Mouse (Mus musculus): ENCODE measurements around the gene Dnaic2. TPM values are rescaled to one million over a fixed set of nuclear protein-coding genes. Genes with fewer than 3 reads are reported as not detected.

Dnaic2 gene
- polyA plus RNA-seq, 1 experiment from 2014 or later: 0.29 TPM

DNA sequence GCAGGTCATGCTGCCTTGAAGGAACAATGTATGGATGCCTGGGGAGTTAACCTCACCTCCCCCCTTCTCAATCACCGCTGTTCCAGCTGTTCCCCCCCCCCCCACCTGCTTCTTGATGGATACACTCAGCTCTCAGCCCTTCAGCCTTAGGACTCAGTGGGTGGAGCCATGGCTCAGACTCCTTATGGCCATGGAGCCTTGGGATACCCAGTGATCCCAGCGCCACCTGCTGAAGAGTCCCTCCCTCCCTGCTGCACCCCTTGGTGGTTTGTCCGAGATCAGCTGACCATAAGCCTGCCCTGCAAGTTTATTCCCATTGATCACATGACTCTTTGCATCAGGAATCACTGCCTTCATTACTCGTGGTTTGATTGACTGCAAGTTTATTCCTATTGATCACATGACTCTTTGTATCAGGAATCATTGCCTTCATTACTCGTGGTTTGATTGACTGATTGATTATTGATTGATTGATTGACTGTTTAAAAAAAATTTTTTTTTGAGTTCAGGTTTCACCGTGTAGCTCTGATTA is 2.7 kb downstream of the Dnaic2 start:
- Histone ChIP-seq H3K4me3 (replicated peaks) (no peak overlapping the region), H3K4me2 (replicated peaks) (no peak overlapping the region), H3K4me1 (replicated peaks) (peaks cover 14% of the 10 kb centered on the region), H3K9ac (no peak overlapping the region), H3K27ac (no peak overlapping the region), H3K9me3 (no peaks in the 10 kb centered on the region), H3K36me3 (no peaks in the 10 kb centered on the region), H3K27me3 (replicated peaks) (no peaks in the 10 kb centered on the region)
- no peak for ATAC-seq
- 42% methylated on average over 6 of the region's 6 CpGs for WGBS

DNA sequence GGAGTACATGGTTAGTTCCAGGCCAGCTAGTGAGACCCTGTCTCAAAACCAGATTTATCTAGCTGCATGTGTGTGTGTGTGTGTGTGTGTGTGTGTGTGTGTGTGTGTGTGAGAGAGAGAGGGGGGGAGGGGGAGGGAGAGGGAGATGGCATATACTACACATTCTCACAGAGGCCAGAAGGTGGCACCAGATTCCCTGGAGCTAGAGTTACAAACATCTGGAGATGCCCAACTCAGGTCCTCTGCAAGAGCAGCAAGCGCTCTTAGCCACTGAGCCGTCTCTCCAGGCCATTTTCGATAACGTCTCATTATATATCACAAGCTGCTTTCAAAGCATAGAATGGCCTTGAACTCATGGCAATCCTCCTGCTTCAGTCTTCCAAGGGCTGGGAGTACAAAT is 4.5 kb downstream of the Dnaic2 start:
- Histone ChIP-seq H3K27ac (no peak overlapping the region), H3K36me3 (no peaks in the 10 kb centered on the region), H3K9me3 (no peaks in the 10 kb centered on the region), H3K9ac (no peak overlapping the region), H3K4me2 (replicated peaks) (no peak overlapping the region), H3K27me3 (replicated peaks) (no peaks in the 10 kb centered on the region), H3K4me3 (replicated peaks) (no peak overlapping the region), H3K4me1 (replicated peaks) (peaks cover 10% of the 10 kb centered on the region)
- 74% methylated on average over 4 of the region's 4 CpGs for WGBS
- ATAC-seq: no peak

DNA sequence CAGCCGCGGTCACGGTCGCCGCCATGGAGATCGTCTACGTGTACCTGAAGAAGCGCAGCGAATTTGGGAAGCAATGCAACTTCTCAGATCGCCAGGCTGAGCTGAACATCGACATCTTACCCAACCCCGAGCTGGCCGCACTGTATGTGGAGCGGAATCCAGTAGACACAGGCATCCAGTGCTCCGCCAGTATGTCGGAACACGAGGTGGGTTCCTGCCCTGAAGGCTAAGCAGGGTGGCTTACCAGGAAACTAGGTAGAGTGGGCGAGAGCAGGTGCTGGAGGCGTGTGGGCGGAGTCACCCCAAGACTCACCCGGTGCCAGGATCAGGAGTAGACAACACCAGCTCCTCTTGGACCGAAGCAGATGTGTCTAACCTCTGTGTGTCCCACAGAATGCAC is 5.7 kb downstream of the Dnaic2 start:
- Histone ChIP-seq H3K4me2 (replicated peaks) (no peak overlapping the region), H3K27ac (no peak overlapping the region), H3K9ac (no peak overlapping the region), H3K4me3 (replicated peaks) (no peak overlapping the region), H3K36me3 (no peaks in the 10 kb centered on the region), H3K27me3 (replicated peaks) (no peaks in the 10 kb centered on the region), H3K9me3 (no peaks in the 10 kb centered on the region), H3K4me1 (replicated peaks) (0 out of 2 replicates have a peak, but pooled peaks cover 2% of the 10 kb centered on the region)
- ATAC-seq: no peak
- 70% methylated on average over 22 of the region's 22 CpGs for WGBS

DNA sequence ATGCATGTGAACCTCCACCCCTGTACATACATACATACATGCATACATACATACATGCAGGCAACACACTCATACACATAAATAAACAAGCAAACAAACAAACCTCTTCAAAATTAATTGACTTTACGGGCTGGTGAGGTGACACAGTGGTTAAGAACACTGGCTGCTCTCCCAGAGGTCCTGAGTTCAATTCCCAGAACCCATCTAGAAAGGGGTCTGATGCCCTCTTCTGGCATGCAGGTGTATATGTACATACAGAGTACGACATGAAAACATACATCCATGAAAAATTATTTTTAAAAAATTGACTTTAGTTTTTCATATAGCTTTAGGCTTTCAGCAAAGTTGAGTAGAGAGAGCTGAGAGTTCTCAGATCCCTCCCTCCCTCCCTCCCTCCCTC is 8.9 kb downstream of the Dnaic2 start:
- no peaks in the 10 kb centered on the region for H3K9me3 ChIP-seq
- no peak overlapping the region for H3K27ac ChIP-seq
- no peaks in the 10 kb centered on the region for H3K36me3 ChIP-seq
- no peak overlapping the region for H3K9ac ChIP-seq
- no peak for ATAC-seq
- H3K4me2 ChIP-seq (replicated peaks): no peak overlapping the region
- WGBS: 85% methylated on average over 2 of the region's 2 CpGs
- H3K4me1 ChIP-seq (replicated peaks): 0 out of 2 replicates have a peak, but pooled peaks cover 2% of the 10 kb centered on the region
- no peak overlapping the region for H3K4me3 ChIP-seq (replicated peaks)
- H3K27me3 ChIP-seq (replicated peaks): no peaks in the 10 kb centered on the region

DNA sequence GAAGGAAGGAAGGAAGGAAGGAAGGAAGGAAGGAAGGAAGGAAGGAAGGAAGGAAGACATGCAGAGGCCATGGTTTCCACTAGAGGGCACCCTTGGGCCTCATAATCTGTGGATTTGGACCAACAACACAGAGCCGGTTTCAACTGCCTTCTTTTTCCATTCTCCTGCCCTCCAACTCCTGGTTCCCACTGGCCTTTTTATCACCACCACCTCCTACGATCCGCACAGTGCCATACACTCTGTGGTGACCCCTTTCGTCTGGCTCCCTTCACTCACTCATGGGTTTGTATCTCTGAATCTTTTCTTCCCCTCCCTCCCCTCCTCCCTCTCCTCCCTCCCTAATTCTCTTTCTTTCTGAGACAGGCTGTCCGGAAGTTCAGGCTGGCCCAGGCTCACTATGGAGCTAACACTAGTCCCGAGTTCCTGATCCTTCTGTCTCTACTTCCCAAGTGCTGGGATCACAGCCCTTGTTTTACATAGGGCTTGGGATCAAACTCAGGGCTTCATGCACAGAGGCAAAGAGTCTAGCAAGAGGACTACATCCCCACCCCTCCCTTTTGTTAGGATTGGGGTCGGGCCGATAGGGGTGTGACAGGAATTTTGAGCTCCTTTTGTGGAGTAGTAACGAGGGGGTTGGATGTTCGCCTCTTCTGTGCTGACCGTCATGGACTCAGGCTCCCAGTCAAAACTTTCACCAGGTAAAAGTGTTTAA is 9.9 kb downstream of the Dnaic2 start:
- H3K4me1 ChIP-seq (replicated peaks): 0 out of 2 replicates have a peak, but pooled peaks cover 2% of the 10 kb centered on the region
- H3K9me3 ChIP-seq: no peaks in the 10 kb centered on the region
- no peak for ATAC-seq
- no peaks in the 10 kb centered on the region for H3K27me3 ChIP-seq (replicated peaks)
- H3K4me3 ChIP-seq (replicated peaks): no peak overlapping the region
- WGBS: 38% methylated on average over 11 of the region's 11 CpGs
- no peak overlapping the region for H3K4me2 ChIP-seq (replicated peaks)
- no peaks in the 10 kb centered on the region for H3K36me3 ChIP-seq
- H3K27ac ChIP-seq: no peak overlapping the region
- H3K9ac ChIP-seq: no peak overlapping the region

DNA sequence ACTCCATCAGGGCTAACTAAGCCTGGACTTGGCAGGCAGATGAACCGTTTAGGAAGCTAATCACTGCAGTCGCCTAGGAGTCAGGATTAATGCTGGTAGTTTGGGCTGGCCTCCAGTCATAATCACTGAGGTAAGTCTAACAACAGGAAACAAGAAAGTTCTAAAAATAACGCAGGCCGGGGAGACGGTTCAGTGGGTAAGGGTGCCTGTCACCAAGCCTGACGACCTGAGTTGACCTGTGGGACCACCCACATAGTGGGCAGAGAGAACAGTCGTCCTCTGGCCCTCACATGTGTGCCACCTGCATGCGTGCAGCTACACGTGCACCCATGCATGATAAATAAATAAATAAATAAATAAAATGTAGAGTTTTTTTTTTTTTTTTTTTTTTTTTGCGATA is 13.4 kb downstream of the Dnaic2 start:
- 0 out of 2 replicates have a peak, but pooled peaks cover 2% of the 10 kb centered on the region for H3K4me1 ChIP-seq (replicated peaks)
- no peak overlapping the region for H3K4me2 ChIP-seq (replicated peaks)
- H3K36me3 ChIP-seq: no peaks in the 10 kb centered on the region
- WGBS: 50% methylated on average over 10 of the region's 10 CpGs
- no peak for ATAC-seq
- H3K27ac ChIP-seq: no peak overlapping the region
- H3K9ac ChIP-seq: no peak overlapping the region
- no peak overlapping the region for H3K4me3 ChIP-seq (replicated peaks)
- H3K9me3 ChIP-seq: no peaks in the 10 kb centered on the region
- H3K27me3 ChIP-seq (replicated peaks): no peaks in the 10 kb centered on the region

DNA sequence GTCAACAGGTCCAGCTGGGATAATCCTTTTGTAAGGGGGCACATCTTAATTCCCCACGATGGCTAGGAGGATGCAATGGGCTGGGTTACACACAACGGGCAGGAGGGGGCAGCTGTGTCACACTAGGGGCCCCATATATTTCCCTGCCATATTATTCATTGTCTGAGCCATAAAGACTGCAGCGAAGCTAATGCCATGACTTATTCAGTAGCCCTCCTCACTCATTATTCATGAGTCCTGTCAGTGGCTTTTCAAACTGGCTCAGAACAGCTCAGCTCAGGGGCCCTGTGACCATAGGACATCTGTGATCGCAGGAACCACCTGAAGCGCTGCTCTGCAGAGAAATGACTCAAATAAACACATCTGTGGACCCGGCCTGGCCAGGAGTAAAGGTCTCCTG is 14.2 kb downstream of the Dnaic2 start:
- no peak for ATAC-seq
- no peaks in the 10 kb centered on the region for H3K9me3 ChIP-seq
- H3K9ac ChIP-seq: no peak overlapping the region
- H3K27me3 ChIP-seq (replicated peaks): no peaks in the 10 kb centered on the region
- H3K36me3 ChIP-seq: no peaks in the 10 kb centered on the region
- 45% methylated on average over 6 of the region's 6 CpGs for WGBS
- 0 out of 2 replicates have a peak, but pooled peaks cover 2% of the 10 kb centered on the region for H3K4me1 ChIP-seq (replicated peaks)
- no peak overlapping the region for H3K27ac ChIP-seq
- no peak overlapping the region for H3K4me2 ChIP-seq (replicated peaks)
- H3K4me3 ChIP-seq (replicated peaks): no peak overlapping the region

DNA sequence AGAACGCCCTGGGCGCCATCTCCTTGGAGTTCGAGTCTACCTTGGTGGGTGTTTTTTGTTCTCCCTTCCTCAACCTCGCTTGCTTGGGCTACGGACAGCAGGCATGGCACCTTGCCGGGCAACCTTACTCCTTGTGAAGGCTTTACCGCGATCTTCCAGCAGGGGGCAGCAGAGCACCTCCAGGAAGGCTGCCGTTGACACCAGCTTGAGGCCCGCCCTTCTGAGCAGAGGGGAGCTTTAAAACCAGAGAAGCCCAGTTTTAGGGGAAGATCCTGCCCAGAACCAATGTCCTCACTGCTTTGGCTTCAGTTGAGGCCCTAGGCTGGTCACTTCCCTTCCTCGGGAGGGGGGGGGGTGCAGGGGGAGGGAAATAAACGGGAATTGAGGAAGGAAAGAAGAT is 17.9 kb downstream of the Dnaic2 start:
- ATAC-seq: peak; percentile 76
- 2% methylated on average over 12 of the region's 12 CpGs for WGBS
- H3K9ac ChIP-seq: no peak overlapping the region
- no peak overlapping the region for H3K4me3 ChIP-seq (replicated peaks)
- H3K4me1 ChIP-seq (replicated peaks): no peaks in the 10 kb centered on the region
- H3K27me3 ChIP-seq (replicated peaks): no peaks in the 10 kb centered on the region
- H3K27ac ChIP-seq: no peak overlapping the region
- no peaks in the 10 kb centered on the region for H3K9me3 ChIP-seq
- H3K4me2 ChIP-seq (replicated peaks): peak overlapping the region; percentile 54
- no peaks in the 10 kb centered on the region for H3K36me3 ChIP-seq

DNA sequence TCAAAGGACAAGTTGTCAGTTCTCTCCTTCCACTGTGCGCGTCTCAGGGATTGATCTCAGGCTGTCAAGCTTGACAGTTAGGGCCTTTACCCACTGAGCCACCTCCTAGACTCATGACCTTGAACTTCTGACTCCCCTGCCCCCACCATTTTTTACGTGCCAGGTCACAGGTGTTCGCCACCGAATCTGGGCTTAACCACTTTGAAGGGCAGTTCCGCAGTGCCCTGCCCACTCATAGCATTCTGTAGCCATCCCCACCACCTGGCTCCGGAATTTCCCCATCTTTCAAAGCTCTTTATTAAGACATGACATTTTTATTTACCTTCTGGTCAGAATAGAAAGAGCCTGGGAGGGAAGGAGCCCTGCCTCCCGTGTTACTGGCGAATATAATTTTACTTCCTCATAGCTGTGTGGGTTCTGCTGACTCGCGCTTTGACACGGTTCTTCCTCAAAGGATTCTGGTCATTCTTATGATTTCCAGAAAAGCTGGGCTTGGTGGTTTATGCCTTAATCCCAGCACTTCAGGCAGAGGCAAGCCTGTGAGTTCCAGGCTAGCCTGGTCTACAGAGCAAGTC is 20.4 kb downstream of the Dnaic2 start:
- WGBS: 53% methylated on average over 12 of the region's 12 CpGs
- ATAC-seq: peak; percentile 64
- H3K9me3 ChIP-seq: no peaks in the 10 kb centered on the region
- H3K27ac ChIP-seq: no peak overlapping the region
- no peaks in the 10 kb centered on the region for H3K27me3 ChIP-seq (replicated peaks)
- no peaks in the 10 kb centered on the region for H3K36me3 ChIP-seq
- H3K4me2 ChIP-seq (replicated peaks): no peak overlapping the region
- H3K4me1 ChIP-seq (replicated peaks): no peaks in the 10 kb centered on the region
- H3K9ac ChIP-seq: no peak overlapping the region
- H3K4me3 ChIP-seq (replicated peaks): no peak overlapping the region

DNA sequence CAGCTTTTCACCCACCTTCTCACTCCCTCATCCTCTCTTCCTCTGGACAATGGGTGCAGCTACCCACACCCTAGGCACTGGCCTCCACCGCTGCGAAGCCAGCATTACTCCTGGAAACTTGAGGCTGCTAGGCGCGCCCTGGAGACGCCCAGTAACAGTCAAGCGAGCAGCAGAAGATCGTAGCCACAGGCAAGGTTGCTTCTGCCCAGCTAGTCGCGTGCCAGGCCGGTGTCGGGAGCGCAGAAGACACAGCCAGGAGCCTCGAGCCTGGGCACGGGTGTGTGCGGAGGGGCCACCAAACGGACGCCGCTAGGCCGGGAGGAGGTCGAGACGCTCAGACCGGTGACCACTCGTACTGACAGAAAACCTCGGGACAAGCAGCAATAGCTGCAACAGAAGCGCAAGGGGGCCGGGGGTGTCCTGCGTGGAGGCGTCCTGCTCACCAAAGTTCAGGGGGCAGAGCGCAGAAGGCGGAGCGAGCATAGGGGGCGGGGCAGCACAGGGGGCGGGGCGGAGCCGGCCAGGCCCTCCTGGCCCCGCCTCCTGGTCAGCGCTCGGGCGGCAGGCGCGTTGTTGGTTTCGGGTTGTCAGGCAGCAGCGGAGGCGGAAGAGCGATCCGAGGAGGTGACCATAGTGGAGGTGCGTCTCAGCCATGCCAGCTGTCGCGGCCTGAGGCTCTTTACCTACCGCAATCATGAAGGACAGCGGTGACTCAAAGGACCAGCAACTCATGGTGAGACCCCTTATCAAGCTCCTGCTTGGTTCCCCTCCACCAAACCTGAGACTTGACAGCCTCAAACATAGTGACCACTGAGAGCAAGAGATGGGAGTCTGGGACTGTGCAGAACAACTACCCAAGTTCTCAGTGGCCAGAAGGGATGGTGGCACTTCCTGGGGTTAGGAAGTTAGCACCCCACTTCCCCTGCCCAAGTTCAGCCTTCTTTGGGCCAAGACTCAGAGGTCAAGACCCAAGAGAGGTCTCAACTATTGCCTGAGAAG is 37.9 kb downstream of the Dnaic2 start, which contains the start of gene Kif19a:
Gene Kif19a, plus strand, starts transcription at position 569 of the 999 bp plus-strand sequence.
- H3K36me3 ChIP-seq: no peaks in the 10 kb centered on the region
- H3K27me3 ChIP-seq (replicated peaks): peaks cover 12% of the 10 kb centered on the region; the same call in 1 of the 2 replicates
- H3K9me3 ChIP-seq: no peaks in the 10 kb centered on the region
- no peak within 1 kb of the TSS for H3K27ac ChIP-seq
- H3K4me1 ChIP-seq (replicated peaks): peaks cover 7% of the 10 kb centered on the region; the same call in 1 of the 2 replicates
- peak within 1 kb of the TSS; percentile 46 for H3K9ac ChIP-seq
- H3K4me2 ChIP-seq (replicated peaks): peak within 1 kb of the TSS; percentile 96
- peak within 1 kb of the TSS; percentile 49 for H3K4me3 ChIP-seq (replicated peaks)
- 3% methylated on average over 51 of the region's 51 CpGs for WGBS
- ATAC-seq: peak; percentile 91

DNA sequence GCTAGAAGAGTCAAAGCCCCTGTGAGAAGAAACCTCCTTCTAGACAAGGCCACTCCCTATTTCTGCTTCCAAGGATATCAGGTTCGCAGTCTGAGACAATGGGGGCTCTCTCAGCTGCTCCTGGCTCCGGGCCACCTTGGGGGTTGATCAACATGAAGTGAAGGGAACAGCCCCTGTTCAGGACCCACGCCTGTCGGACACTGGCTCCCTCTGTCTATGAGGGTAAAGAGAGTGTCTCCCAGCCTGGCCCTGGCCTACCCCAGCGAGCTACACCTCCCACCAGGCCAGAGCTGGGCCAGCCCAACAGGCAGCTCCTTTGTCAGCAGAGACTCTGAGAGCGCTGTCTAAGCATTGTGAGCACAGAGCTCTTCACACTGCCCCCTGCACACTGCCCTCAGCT is 42.7 kb downstream of the Dnaic2 start:
- peaks cover 12% of the 10 kb centered on the region; the same call in 1 of the 2 replicates for H3K27me3 ChIP-seq (replicated peaks)
- WGBS: 52% methylated on average over 6 of the region's 6 CpGs
- peaks cover 4% of the 10 kb centered on the region; the same call in 1 of the 2 replicates for H3K4me1 ChIP-seq (replicated peaks)
- H3K27ac ChIP-seq: no peak overlapping the region
- H3K9ac ChIP-seq: no peak overlapping the region
- H3K9me3 ChIP-seq: no peaks in the 10 kb centered on the region
- ATAC-seq: no peak
- no peak overlapping the region for H3K4me2 ChIP-seq (replicated peaks)
- H3K36me3 ChIP-seq: no peaks in the 10 kb centered on the region
- H3K4me3 ChIP-seq (replicated peaks): no peak overlapping the region

DNA sequence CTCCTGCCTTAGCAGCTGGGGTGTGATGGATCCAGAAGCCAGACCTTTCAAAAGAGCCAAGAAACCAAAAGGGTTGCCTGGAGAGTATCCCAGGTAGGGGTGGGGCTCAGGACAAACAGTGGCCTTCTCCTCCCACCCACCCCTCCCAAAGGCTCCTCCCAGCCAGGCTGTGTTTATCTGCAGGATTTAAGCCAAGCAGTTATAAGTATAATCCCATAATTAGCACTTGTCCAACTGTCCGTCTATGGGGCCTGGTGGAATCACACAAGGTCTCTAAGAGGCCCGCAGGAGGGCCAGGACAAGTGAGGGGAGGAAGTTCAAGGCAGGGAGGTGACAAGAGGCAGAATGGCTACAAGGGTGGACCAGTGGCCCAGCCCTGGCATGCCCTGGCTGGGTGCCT is 44.7 kb downstream of the Dnaic2 start:
- 54% methylated on average over 2 of the region's 2 CpGs for WGBS
- Histone ChIP-seq H3K27me3 (replicated peaks) (peaks cover 3% of the 10 kb centered on the region; the same call in 1 of the 2 replicates), H3K4me2 (replicated peaks) (no peak overlapping the region), H3K4me3 (replicated peaks) (no peak overlapping the region), H3K4me1 (replicated peaks) (no peaks in the 10 kb centered on the region), H3K27ac (no peak overlapping the region), H3K9ac (no peak overlapping the region), H3K9me3 (no peaks in the 10 kb centered on the region), H3K36me3 (no peaks in the 10 kb centered on the region)
- no peak for ATAC-seq
